Mouse (Mus musculus) stomach, embryonic 14.5 days (tissue): Measurements from ENCODE around the gene Tox2. TPM values are rescaled to one million over a fixed set of nuclear protein-coding genes. Genes with fewer than 3 reads are reported as not detected.

Experiments
- ATAC-seq: fragments of 200-750 bp; cut with Nextera tagmentation; 2 replicates; pipeline ENCODE4 v1.8.0; 2017; ENCODE audit warnings: low read depth, moderate TSS enrichment; ENCODE audit not compliant: insufficient number of reproducible peaks, insufficient read depth, low FRiP score
- H3K27ac ChIP-seq: fragments of 300-500 bp; sonication (generic); 2 replicates; pipeline ENCODE4 v1.5.1; 2014; ENCODE audit warnings: mild to moderate bottlenecking, low read length, moderate library complexity, mixed read lengths
- H3K27me3 ChIP-seq: fragments of 300-500 bp; sonication (generic); 2 replicates; pipeline ENCODE4 v1.6.1; 2014; ENCODE audit warnings: low read length, control low read depth, mixed read lengths; ENCODE audit not compliant: control insufficient read depth, insufficient read depth
- H3K36me3 ChIP-seq: fragments of 300-500 bp; sonication (generic); 2 replicates; pipeline ENCODE4 v1.6.1; 2014; ENCODE audit warnings: mild to moderate bottlenecking, control low read depth, low read length, moderate library complexity, mixed read lengths; ENCODE audit not compliant: control insufficient read depth, insufficient read depth
- H3K4me1 ChIP-seq: fragments of 300-500 bp; sonication (generic); 2 replicates; pipeline ENCODE4 v1.6.1; 2014; ENCODE audit warnings: low read length, control low read depth, mixed read lengths; ENCODE audit not compliant: control insufficient read depth, insufficient read depth
- H3K4me2 ChIP-seq: fragments of 300-500 bp; sonication (generic); replicated peaks from 2 replicates; pipeline ENCODE4 v1.6.1; 2014; ENCODE audit warnings: low read depth, low read length, control low read depth
- H3K4me3 ChIP-seq: fragments of 300-500 bp; sonication (generic); 2 replicates; pipeline ENCODE4 v1.5.1; 2014; ENCODE audit warnings: low read depth, low read length, control low read depth
- H3K9ac ChIP-seq: fragments of 300-500 bp; sonication (generic); replicated peaks from 2 replicates; pipeline ENCODE4 v1.6.1; 2014; ENCODE audit warnings: low read depth, mild to moderate bottlenecking, control low read depth, low read length, moderate library complexity, mixed read lengths
- H3K9me3 ChIP-seq: fragments of 300-500 bp; sonication (generic); 2 replicates; pipeline ENCODE4 v1.6.1; 2016; ENCODE audit warnings: low read depth, low read length, control low read depth; ENCODE audit not compliant: control insufficient read depth
- WGBS: fragments of 180-500 bp; shearing (Covaris S2); extraction: QIAGEN DNeasy Blood & Tissue Kit; methylation state at CpG from one replicate; pipeline ENCODE4 v1.1.7; 2014; 5-methylcytosine and 5-hydroxymethylcytosine counted together
- polyA plus RNA-seq: library from polyadenylated mRNA; unstranded; fragments of >200 nt; fragmentation: Nextera tagmentation; extraction: Ambion mirVana; gene quantifications from 2 replicates; pipeline ENCODE4 v1.2.1, GENCODE M21; 2014

Gene Tox2
- polyA plus RNA-seq, 1 experiment from 2014 or later, result 7.1 TPM

DNA sequence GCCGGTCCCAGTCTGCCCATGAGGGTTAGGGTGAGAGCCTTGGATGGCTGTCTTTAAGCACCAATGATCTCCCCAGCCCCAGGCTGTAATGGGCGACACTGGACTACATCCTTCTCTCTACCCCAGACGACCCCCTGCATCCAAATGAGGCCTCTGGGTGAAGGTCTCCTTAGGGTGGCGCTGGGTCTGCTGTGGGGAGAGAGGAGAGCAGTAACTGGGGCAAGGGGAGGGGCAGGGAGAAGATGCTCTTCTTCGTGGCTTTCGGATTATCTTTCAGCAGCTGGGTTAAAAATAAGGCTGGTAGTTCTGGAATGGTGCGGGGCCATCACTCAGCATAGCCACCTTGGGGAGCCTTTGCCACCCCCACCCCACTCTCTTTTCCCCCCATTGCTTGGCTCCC, 145.8 kb downstream of the Tox2 start:
- 82% methylated on average over 7 of the region's 7 CpGs for WGBS
- ATAC-seq, result no peak
- H3K4me3 ChIP-seq, result no peak overlapping the region
- no peak overlapping the region for H3K4me2 ChIP-seq
- peaks cover 3% of the 10 kb centered on the region; the same call in 1 of the 2 replicates for H3K9me3 ChIP-seq
- H3K4me1 ChIP-seq, result peaks cover 2% of the 10 kb centered on the region; the same call in 1 of the 2 replicates
- H3K9ac ChIP-seq, result no peak overlapping the region
- no peaks in the 10 kb centered on the region for H3K27me3 ChIP-seq
- peak overlapping the region; percentile 78 for H3K27ac ChIP-seq
- H3K36me3 ChIP-seq, result no peaks in the 10 kb centered on the region

DNA sequence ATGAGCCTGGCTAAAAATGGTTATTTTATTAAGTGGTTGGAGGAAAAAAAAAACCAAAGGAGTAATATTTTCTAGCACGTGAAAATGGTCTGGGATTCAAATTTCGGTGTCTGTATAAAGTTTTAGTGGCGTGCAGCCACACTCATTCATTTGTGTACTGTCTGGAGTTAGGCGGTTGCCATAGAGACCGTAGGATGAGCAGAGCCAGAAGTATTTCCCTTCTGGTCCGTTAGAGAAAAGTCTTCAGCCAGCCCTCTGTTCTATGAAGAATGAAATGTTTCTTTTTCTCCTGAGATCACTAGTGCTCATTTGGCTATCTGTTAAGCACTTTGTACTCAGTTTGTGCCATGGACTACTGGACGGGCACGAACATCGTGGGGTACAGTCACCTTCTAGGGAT, 146.5 kb downstream of the Tox2 start:
- H3K36me3 ChIP-seq, result no peaks in the 10 kb centered on the region
- H3K4me3 ChIP-seq, result no peak overlapping the region
- H3K9me3 ChIP-seq, result peaks cover 3% of the 10 kb centered on the region; the same call in 1 of the 2 replicates
- peak overlapping the region; percentile 82 for H3K27ac ChIP-seq
- H3K4me2 ChIP-seq, result no peak overlapping the region
- H3K9ac ChIP-seq, result no peak overlapping the region
- no peak; the same call in 1 of the 2 replicates for ATAC-seq
- H3K4me1 ChIP-seq, result peaks cover 7% of the 10 kb centered on the region; the same call in 1 of the 2 replicates
- WGBS, result 50% methylated on average over 9 of the region's 9 CpGs
- no peaks in the 10 kb centered on the region for H3K27me3 ChIP-seq

DNA sequence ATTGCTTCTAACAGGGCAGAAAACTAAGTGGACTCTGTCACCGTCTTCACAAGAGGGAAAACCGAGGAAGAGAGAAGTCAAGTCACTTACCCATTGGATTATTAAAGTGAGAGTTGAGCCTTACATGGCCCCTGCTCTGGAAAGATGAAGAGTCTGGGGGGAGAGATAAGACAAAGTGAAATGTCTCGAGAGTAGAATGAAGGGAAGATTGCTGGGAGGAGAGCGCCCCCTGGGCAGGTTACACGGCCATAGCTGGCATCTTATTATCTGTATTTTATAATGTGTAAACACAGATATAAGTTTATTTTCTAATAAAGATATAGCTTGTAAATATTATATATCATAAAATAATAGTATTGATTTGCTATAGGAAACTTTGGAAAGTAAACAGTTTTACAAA, 147.5 kb downstream of the Tox2 start:
- no peak overlapping the region for H3K9ac ChIP-seq
- no peak overlapping the region for H3K4me2 ChIP-seq
- H3K4me1 ChIP-seq, result peaks cover 7% of the 10 kb centered on the region; the same call in 1 of the 2 replicates
- H3K27me3 ChIP-seq, result no peaks in the 10 kb centered on the region
- 52% methylated on average over 5 of the region's 5 CpGs for WGBS
- peaks cover 3% of the 10 kb centered on the region; the same call in 1 of the 2 replicates for H3K9me3 ChIP-seq
- no peaks in the 10 kb centered on the region for H3K36me3 ChIP-seq
- no peak for ATAC-seq
- peak overlapping the region; percentile 18; the same call in 1 of the 2 replicates for H3K27ac ChIP-seq
- H3K4me3 ChIP-seq, result no peak overlapping the region

DNA sequence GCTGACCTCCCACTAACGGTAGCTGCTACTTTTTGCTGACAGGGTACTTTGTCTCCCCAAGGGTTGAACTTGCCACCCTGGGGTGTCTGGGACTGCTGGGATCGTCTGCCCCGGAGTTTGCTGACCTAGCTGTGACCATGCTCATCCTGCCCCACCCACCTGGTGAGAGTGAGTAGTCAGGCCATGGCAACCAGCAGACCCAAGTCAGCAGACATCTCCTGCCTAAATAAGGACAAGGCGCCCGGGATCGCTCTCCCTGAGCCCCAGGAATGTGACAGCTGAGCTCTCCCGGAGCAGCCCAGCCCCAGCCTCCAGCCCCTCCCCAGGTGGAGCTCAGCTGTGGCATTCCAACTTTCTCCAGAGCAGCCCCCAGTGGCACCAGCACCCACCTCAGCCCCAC, 150.8 kb downstream of the Tox2 start:
- Histone ChIP-seq H3K36me3 (no peaks in the 10 kb centered on the region), H3K4me3 (no peak overlapping the region), H3K9ac (no peak overlapping the region), H3K27ac (peak overlapping the region; percentile 70; the same call in 1 of the 2 replicates), H3K4me1 (peaks cover 7% of the 10 kb centered on the region; the same call in 1 of the 2 replicates), H3K9me3 (peaks cover 3% of the 10 kb centered on the region; the same call in 1 of the 2 replicates), H3K4me2 (no peak overlapping the region), H3K27me3 (no peaks in the 10 kb centered on the region)
- 12% methylated on average over 7 of the region's 7 CpGs for WGBS
- ATAC-seq, result 0 out of 2 replicates have a peak, but pooled peaks have one; percentile 60

DNA sequence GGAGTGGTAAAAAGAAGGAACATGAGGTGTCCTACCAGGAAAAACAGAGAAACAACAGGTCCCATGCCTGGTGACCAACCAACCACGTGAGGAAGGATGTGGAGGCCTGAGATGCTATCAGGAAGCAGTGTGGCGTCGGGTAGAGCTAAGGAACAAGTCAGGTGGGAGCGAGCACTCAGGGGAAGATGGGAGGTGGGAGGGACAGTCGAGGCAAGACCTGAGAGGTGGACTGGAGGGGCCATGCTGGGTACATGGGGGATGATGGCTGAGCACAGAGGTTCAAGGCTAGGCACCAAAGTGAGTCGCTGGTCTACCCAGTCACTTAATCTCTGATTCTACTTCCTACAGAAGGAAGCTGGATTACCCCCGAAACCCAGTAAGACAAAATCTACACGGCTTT, 152.7 kb downstream of the Tox2 start:
- Histone ChIP-seq H3K4me1 (peaks cover 7% of the 10 kb centered on the region; the same call in 1 of the 2 replicates), H3K4me2 (no peak overlapping the region), H3K27me3 (no peaks in the 10 kb centered on the region), H3K9me3 (peaks cover 3% of the 10 kb centered on the region; the same call in 1 of the 2 replicates), H3K36me3 (no peaks in the 10 kb centered on the region), H3K27ac (no peak overlapping the region), H3K9ac (no peak overlapping the region), H3K4me3 (no peak overlapping the region)
- WGBS, result 86% methylated on average over 8 of the region's 8 CpGs
- no peak for ATAC-seq

DNA sequence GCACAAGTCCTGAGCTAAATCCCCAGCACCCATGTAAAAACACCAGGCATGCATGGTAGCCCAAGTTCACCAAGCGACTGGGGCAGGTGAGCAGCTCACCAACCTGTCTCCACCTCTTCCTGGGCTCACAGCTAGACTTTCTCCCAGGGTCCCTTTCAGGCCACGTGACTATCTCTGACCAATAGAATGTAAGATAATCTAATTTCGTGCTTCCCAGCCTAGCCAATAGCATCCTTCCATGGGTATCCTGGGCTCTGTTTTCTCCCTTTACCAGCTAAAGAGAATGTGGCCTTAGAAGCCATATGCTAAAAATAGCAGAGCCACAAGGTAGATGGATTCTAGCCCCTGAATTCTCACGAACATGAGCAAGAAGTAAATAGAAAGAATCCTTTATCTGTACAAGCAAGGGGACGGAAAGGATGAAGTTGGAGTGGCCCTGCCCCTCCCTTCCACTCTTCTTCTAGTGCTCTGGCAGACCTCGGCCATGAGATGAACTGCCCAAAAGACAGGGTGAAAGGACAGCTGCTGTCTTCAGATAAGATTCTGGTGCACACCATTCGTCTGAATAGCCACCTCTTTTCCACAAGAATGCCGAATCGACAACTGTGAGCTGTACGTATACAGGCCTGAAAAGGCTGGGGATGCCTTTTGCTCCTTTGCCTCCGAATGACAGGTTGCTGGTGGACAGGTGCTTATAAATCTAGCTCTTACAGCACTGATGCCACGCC, 153.4 kb downstream of the Tox2 start:
- Histone ChIP-seq H3K9ac (no peak overlapping the region), H3K4me1 (peaks cover 7% of the 10 kb centered on the region; the same call in 1 of the 2 replicates), H3K27me3 (no peaks in the 10 kb centered on the region), H3K4me3 (no peak overlapping the region), H3K9me3 (no peaks in the 10 kb centered on the region; the same call in 1 of the 2 replicates), H3K36me3 (no peaks in the 10 kb centered on the region), H3K27ac (no peak overlapping the region), H3K4me2 (no peak overlapping the region)
- no peak for ATAC-seq
- 80% methylated on average over 12 of the region's 12 CpGs for WGBS

DNA sequence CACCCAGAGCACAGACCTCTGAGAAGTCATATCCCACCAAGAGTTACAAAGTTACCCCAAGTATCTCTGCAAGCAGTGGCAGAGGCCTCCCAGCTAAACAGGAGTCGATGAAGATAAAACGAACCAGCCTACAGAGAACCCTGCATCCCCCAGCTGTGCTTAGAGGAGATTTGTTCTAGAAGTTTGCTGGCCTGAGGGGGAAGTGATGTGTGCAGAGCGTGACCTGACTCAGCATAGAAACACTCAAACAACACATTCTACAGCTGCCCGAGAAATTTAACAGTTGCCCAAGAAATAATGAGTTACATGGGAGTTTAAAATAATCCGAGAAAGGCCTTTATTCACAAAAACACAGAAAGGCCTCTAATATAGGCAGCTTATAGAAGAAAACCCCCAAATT, 155.7 kb downstream of the Tox2 start:
- Histone ChIP-seq H3K4me1 (peaks cover 8% of the 10 kb centered on the region; the same call in 1 of the 2 replicates), H3K9me3 (no peaks in the 10 kb centered on the region), H3K27me3 (no peaks in the 10 kb centered on the region), H3K4me3 (no peak overlapping the region), H3K36me3 (no peaks in the 10 kb centered on the region), H3K27ac (no peak overlapping the region), H3K9ac (no peak overlapping the region), H3K4me2 (no peak overlapping the region)
- ATAC-seq, result no peak
- 65% methylated on average over 5 of the region's 5 CpGs for WGBS

DNA sequence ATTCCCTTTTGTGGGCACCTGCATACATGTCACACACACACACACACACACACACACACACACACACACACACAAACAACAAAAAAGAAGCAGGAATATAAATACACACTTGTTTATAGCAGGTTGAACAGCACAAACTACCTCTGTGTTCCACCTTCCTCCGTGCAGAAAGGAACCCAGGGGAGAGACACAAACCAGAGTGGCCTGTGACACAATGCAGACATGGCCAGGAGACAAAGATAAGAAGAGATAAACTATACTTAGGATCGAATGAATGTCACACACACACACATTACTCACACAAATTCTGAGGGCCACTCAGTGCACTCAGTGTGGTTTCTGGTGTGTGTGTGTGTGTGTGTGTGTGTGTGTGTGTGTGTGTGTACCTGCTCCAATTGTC, 156.3 kb downstream of the Tox2 start:
- no peak overlapping the region for H3K9ac ChIP-seq
- H3K27ac ChIP-seq, result no peak overlapping the region
- 35% methylated on average over 2 of the region's 2 CpGs for WGBS

More for the DNA sequence above, 156.3 kb downstream of the Tox2 start:
- Histone ChIP-seq H3K4me3 (no peak overlapping the region), H3K27me3 (no peaks in the 10 kb centered on the region), H3K36me3 (no peaks in the 10 kb centered on the region), H3K9me3 (no peaks in the 10 kb centered on the region), H3K4me1 (peaks cover 7% of the 10 kb centered on the region), H3K4me2 (no peak overlapping the region)
- ATAC-seq, result no peak
